Mouse (Mus musculus): ENCODE results near the gene Arid1a.
A peak's percentile ranks its signal among the peaks of the same experiment; 100 is the strongest.

Gene Arid1a

GRCm38 (mm10) chr4:133730122-133730521, 26.4 kb downstream of the Arid1a start:
- no peak for DNase-seq (ENCODE audit: low read depth, low spot score)

GRCm38 (mm10) chr4:133729541-133730093, 27.0 kb downstream of the Arid1a start:
- DNase-seq (ENCODE audit: low read depth, low spot score) = peak; percentile 88

- no peak for DNase-seq (ENCODE audit: low read depth, low spot score)
These were observed 27.6 kb downstream of the Arid1a start for GRCm38 (mm10) chr4:133729007-133729406.

DNA sequence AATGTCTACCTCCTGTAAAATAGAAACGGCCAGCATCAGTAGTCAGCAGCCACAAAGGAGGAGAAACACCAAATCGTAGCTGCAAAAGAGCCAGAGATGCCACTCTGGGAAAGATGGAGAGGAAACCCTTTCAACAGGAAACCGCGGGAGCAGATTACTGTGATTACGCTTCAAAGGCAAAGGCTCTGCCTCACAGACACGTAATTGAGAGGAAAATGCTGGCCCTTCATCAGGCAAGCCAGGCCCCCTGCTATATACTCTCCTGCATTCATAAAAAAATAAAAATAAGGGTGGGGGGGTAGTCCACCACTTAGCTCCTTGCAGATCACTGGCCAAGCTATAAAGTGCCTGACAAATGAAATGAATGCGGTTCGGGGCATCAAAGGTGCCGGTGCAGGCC, 28.3 kb downstream of the Arid1a start:
- peak; percentile 65 for DNase-seq (ENCODE audit: low read depth, low spot score)

- peak; percentile 54 for DNase-seq (ENCODE audit: low read depth, low spot score)
These were observed 30.9 kb downstream of the Arid1a start for GRCm38 (mm10) chr4:133725706-133726105.

- DNase-seq (ENCODE audit: low read depth, low spot score) = peak; percentile 21
These were observed 36.8 kb downstream of the Arid1a start for GRCm38 (mm10) chr4:133719791-133720190.

GRCm38 (mm10) chr4:133712755-133713154, 43.8 kb downstream of the Arid1a start:
- no peak for DNase-seq (ENCODE audit: low read depth, low spot score)

GRCm38 (mm10) chr4:133711307-133712076, 45.1 kb downstream of the Arid1a start:
- no peak for DNase-seq (ENCODE audit: low read depth, low spot score)

DNA sequence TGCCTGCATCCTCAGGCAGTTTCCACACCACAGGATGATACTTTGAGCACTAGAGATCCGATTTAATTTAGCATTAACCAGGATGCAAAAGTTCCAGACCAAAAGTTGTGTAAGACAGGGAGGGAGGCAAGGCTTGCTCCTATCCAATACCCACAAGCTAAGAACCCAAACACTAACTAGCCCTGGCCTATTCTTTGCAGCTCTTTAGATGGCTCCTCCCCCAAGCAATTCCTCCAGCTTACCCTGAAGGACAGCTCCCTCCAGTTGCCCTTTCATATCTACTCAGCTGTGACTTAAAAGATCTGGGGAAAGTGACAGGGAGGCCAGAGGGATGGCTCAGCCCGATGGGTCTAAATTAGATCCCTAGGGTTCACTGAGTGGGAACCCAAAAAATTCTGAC, 47.2 kb downstream of the Arid1a start:
- DNase-seq (ENCODE audit: low read depth, low spot score) = no peak

DNA sequence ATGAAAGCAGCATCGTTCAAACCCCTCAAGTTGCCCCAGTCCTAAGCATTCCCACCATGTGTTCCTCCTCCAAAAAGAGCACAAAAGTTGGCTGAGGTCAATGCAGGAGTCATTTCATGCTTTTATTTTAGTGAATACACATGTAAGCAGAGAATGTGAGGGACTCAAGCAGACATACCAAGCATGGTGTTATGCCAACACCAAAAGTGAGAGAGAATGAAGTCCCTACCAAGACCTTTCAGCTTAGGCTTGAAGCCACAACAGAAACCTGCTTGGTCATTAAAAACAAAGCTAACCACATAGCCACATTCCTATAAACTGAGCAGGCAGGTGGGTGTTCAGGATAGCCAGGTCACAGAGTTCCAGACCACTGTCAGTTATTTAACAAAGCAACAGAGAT, 49.1 kb downstream of the Arid1a start:
- DNase-seq (ENCODE audit: low read depth, low spot score) = peak; percentile 32

DNA sequence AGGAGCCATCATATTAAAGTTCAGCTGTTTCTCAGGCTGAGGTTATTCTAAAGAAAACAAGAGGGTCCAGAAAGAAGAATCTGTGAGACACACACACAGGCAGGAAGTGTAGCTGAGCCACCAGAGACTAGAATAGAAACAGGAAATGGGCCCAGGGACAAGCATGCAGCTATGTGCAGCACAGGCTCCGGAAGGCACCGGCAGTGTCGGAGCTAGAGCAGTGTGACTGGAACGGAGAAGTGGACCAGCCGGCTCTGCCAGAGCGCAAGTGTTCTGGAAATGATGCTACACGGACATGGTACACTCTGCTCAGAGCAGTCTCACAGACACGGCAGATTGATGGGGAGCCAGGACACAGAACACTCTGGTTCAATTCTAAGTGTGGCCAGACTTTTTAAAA, 49.6 kb downstream of the Arid1a start:
- DNase-seq (ENCODE audit: low read depth, low spot score) = peak; percentile 86

DNA sequence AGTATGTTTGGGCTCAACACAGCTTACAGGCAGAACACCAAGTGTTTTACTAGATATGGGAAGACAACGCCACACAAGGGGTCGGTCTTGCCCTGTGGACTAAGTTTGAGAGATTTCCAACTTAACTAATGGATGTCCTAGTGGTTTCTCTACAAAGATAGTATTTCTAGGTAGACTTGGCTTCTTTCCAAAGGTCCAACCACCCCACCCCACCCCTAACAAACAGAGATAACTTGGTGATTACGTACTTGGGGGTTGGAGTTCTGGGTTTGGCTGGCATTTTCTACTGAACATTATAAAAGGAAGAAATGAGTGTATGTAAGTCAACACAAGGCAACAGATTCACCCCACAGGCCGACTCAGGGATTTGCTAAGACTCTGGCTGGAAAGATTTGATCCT, 51.5 kb downstream of the Arid1a start:
- DNase-seq (ENCODE audit: low read depth, low spot score) = no peak

GRCm38 (mm10) chr4:133700905-133701368, 55.6 kb downstream of the Arid1a start:
- no peak for DNase-seq (ENCODE audit: low read depth, low spot score)

DNA sequence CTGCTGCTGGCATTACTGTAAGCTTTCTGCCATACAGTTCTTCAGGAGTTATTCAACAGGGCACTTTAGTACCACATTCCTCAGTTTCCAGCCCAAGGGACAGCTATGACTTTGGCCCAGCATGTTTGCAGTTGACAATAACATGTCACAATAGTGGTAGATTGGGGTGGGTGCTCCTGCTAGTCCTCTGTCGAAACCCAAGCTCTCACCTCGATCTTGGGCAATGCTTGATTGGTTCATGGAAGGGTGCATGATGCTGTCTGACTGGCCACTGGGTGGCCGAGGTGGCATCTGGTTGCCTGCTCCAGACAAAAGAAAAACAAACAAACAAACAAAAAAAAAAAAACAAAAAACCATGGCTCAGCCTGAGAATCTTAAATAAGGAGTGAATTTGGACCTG, 61.2 kb downstream of the Arid1a start:
- no peak for DNase-seq (ENCODE audit: low read depth, low spot score)

DNA sequence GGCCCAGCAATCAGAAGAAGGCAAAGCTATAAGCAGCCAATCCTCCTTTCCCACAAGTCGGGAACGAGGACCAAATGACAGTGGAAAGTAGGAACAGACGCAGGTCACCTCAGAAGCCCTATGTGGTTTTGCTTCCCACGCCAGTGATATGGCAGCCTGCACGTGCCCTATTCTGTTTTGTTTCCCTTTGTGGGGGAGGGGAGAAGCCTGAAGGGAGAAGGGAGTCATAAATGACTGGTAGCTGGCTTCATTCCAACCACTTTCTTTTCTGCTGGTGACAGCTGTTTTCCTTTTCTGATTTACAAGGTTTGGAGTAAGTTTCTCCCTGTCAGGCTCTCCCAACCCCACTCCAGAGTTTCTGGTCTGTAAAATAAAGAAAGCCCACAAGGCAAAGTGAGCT, 66.3 kb downstream of the Arid1a start:
- DNase-seq (ENCODE audit: low read depth, low spot score) = no peak

GRCm38 (mm10) chr4:133688417-133689067, 68.0 kb downstream of the Arid1a start:
- DNase-seq (ENCODE audit: low read depth, low spot score) = peak; percentile 44

DNA sequence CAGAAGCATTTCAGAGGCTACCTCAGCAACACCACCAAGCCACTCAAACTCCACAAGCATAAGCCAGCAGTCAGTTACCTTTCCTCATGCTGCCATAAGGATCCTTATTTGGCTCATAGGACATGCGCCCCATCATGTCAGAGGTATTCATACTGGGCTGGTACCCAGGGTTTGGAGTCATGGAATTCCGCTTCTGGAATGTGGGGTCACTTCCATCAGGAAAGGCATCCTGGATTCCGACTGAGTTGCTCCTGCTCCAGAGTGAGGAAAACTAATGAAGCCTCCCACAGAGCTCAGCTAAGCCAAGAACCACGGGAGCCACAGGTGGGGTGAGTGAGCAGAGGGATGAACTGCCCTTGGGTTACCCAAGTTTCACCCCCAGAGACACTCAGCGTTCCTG, 69.4 kb downstream of the Arid1a start:
- no peak for DNase-seq (ENCODE audit: low read depth, low spot score)

DNA sequence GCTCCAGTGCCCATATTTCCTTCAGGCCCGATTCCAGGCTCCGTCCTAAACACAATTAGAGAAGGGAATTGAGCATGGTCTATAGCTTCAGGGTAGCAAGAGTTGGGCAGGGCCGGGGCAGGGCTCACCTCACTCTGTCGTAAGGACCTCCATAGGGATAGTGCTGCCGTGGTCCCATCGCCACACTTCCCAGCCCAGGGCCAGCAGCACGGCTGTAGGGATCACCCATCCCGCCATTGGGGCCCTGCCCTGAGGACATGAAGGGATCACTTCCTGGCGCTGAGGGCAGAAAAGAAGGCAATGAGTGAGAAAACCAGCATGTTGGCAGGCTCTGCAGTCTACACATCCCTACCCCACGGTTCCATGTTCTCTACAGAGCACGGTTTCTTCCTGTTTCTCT, 70.1 kb downstream of the Arid1a start:
- DNase-seq (ENCODE audit: low read depth, low spot score) = no peak

DNA sequence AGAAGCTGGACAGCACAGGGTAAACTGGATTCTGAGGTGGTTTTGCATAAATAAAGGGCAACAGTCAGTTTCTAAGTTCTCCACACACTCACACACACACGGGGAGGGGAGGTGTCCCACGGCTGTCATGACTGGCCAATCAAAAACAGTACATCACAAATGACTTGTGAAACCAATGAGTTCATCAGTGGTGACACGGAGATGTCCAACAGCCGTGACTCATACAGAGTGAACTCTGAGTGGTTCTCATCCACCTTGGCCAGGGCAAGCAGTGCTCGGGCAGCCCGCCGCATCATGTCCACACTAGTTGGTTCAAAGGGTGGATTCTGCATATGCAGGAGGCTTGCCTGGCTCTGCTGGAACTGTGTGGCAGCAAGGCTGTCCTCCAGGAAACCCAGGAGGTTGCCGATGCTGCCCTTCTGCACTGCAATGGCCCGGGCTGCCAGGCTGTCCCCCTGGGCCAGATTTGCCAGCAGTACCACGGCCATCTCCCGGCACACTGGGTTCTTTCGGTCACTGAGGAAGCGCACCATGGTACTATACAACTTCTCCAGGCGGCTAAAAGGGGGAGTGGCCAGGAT, 76.3 kb downstream of the Arid1a start:
- no peak for DNase-seq (ENCODE audit: low read depth, low spot score)

- no peak for DNase-seq (ENCODE audit: low read depth, low spot score)
These were observed 76.9 kb downstream of the Arid1a start for GRCm38 (mm10) chr4:133679629-133680028.

- DNase-seq (ENCODE audit: low read depth, low spot score) = peak; percentile 79
These were observed 79.3 kb downstream of the Arid1a start for GRCm38 (mm10) chr4:133677266-133677665.

DNA sequence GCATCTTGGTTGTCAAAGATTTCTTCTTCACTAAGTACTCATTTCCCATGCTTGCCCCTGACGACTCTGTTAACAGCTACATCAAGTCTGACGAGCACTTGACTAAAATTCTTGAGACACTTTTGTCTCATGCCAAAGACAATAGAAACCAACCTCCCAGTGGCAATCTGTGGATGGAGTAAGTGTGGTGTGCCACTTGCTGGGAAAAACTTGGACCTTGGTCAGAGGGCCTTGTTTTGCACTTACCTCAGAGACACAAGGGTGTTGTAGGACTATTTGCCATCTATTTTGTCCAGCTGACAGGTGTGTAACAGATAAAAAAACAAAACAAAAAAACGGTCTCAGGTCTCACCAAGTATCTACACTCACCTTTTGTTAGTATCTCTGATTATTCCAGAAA, 80.4 kb downstream of the Arid1a start:
- DNase-seq (ENCODE audit: low read depth, low spot score) = no peak

Data from CD4-positive helper T cell, adult 2 months (primary cell).